Mouse (Mus musculus) induced T-regulatory cell, adult 2 months (primary cell): Measurements from ENCODE around the gene Rrbp1.
A peak's percentile ranks its signal among the peaks of the same experiment; 100 is the strongest.

ENCODE experiments used
- DNase-seq: peaks from one replicate; pipeline ENCODE4 v3.0.0-alpha.2; 2012; ENCODE audit warnings: low read depth

Rrbp1 gene

DNA sequence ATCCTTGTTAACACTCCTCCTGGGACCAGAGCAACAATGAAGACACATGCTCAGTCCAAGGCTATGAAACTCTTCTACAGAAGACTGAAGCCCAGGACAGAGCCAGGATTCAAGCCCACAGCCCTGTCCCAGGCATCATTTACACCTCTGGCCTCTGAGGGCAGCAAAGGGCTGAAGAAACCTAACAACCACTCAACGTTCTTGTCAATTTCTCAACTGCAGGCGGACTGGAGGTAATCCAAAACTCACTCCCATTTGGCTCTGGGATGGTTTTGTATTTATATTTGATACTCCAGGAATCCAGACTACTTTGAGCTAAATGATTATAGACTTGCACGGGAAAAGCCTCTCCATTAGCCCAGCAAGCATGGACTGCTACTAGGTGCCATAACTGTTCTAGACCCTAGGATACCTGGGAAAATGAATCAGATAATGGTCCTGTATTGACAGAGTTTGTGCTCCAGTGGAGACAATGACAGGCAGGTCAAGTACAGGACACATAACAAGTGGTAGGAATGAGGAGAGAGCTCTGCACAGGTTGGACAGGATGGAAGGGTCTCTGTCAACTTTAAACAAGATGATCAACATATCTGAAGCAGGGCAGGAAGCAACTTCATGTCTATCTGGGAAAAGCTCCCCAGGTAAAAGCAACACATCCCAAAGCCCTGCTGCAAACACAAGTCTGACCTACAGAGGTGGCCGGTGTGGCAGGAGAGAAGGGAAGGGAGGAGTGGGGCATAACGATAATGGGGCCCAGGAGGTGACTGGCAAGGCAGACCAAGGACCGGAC lies 5.7 kb downstream of the Rrbp1 start:
- DNase-seq = no peak

DNA sequence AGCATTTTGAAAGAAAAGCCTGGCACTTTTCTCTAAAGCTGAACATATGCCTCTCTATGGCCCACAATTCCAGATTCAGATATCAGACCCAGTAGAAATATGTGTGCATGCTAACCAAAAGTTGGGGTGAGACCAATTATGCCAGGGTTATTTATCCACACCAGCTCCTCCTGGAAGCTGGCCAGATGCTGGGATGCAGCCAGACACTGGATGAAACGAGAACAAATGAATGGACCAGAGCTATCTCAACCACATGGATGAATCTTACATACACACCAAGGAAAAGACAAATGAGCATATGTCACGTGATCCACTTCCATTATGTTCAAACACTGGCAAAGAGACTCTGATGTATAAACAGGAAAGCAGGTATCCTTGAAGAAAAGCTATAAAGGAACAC lies 7.5 kb downstream of the Rrbp1 start:
- no peak for DNase-seq

DNA sequence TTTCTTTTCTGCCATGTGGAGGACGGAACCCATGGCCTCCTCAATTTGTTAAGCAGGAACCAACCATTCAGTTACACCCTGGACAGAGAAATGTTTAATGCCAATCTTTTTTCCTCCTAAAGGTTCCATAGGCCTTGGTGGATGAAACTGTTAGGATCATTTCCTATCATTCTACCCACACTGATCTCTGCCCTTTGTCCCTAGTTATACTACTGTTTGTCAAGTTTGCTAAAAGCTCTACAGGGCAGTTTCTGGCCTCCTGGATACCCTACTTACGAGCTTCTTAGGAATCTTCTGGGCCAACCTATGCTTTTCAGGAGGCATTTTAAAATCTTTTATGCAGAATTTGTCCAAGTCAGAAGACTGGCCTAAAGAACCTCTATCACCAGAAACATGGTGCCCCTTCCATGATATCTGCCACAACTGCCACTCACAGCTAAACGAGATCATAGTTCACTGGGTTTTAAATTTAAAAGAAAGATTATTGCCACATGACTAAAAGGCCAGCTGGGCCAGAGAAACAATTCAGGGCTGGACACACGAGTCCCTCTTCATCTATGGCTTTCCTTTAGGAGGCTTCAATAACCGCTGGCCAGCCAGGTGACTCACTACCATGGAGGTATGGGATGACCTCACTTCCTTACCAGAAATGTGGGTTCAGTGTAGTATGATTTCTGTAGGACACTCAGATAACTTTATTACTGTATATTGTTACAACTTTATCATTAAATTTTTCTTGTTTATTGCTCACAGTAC lies 8.7 kb downstream of the Rrbp1 start:
- no peak for DNase-seq

DNA sequence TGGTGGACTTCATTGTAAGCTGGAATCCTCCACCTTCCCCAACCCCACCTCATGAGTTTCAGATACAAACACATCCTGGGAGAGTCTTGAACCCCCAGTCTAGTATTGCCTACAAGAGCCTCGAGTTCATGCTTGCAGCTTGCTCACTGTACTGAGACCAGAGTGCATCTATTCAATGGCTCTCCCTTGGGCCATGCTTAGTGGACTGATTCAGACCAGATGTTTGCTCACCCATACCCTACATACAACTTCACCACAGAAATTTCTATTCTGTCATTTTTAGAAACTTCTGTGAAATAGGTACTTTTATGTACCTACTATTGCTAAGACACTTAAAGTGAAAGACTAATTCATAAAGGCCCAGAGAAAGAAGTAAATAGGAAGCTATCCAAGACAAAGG lies 18.1 kb downstream of the Rrbp1 start:
- no peak for DNase-seq

DNA sequence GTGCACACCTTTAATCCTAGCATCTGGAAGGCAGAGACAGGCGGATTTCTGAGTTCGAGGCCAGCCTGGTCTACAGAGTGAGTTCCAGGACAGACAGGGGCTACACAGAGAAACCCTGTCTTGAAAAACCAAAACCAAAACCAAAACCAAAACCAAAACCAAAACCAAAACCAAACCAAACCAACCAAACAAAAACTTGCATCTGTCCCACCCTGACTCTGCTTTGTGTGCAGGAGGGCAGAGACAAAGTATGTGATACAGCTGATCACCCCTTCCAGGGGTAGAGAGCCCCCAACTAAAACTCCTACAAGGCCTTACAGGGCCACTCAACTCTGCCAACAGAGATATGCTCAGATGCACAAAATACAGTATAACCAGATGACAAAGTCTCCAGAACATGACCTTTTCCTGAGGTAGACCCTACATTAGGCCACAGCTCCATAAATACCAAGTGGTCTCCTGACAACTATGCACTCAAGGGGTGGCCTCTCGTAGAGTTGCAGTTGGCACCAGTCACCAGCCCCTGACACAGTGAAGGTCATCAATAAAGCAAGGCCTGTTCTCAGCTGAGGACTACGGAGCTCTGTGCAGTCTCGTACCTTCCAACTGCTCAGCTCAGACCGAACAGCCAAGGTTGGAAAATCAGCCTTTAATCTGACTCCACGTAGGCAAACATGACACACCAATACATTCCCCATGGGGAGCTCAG lies 18.9 kb downstream of the Rrbp1 start:
- peak; percentile 46 for DNase-seq

DNA sequence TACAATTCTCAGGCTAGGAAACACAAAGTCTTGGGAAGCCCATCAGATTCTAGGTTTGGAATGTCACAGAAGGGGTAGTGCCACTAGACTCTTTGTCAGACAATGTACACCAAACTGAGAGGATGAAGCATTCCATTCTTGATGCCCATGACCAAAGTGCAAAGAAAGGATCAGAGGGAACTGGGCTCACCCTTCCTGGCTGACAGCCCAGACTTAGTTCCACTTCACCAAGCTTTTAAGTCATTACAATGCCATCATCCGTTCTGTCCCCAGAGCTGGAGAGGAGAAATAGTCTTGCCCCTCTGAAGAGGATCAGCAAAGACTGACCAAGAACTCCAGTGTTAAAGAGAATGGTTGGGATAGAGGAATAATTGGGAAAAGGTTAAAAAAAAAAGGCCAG lies 20.1 kb downstream of the Rrbp1 start:
- DNase-seq = no peak

- DNase-seq = no peak
These were observed 23.0 kb downstream of the Rrbp1 start for GRCm38 (mm10) chr2:143988016-143988415.

GRCm38 (mm10) chr2:143987485-143987884 lies 23.6 kb downstream of the Rrbp1 start:
- no peak for DNase-seq

DNA sequence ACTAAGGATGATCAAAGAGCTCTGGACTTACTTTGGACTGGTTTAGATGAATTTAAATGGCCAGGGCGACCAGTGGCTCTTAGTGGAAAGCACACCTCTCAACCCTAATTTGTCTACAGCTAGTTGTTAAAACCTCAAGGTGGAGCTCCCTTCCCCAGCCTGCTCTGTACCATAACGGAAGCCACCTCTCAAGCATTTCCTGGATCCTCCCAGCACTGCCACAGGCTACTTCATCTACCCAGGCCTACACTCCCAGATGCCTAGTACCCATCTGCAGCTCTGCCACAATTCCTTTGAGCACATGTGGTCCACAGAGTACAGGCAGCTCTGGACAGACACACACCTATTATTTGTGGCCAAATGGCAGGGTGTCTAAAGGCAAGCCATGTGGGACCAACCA lies 27.6 kb downstream of the Rrbp1 start:
- DNase-seq = peak; percentile 45

- no peak for DNase-seq
These were observed 28.2 kb downstream of the Rrbp1 start for GRCm38 (mm10) chr2:143982901-143983300.

DNA sequence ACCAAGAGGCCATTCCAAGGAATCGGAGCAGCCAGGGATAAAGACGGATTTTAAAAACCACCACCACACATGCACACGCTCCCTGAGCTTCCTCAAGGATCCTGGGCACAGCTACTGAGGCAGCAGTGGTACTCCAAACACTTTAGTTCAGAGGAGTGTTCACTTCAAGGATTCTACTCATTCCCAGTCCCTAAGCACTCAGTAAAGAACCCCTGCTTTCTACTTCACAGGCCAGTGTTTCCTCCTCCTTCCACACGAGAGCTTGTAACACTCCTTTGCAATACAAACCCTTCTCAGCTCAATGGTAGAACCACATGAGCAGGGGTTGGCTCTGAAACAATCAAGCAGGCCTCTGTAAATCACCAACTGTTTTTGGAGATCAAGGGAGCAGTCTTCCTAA lies 28.9 kb downstream of the Rrbp1 start:
- no peak for DNase-seq

DNA sequence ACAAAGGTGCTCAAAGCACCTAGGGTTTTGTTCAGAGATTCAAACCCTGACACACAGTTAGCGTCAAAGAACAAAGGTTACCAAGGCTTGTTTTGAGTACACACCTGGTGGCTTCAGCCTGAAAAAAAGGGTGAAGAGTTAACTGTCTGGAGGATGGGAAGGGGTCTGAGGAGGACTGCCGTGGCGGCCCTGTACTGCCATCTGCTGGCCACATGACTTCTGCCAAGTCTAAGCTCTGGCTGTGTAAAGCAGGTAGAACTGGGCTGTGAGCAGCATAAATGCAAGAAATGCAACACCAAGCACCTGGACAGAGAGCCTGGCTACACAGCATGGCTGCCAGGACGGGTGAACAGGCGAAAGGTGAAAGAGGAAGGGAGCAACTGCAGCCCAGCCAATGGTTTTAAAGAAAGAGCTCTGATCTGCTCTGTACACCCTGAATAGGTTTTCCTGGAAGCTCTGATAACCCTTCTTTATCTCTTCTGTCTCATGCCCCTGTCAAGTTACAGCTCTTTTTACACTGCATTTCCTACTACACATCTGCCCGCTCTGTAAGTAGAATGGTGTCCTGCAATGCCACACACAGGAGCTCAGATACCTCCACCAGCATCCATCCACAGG lies 30.2 kb downstream of the Rrbp1 start:
- DNase-seq = peak; percentile 69

- no peak for DNase-seq
These were observed 32.5 kb downstream of the Rrbp1 start for GRCm38 (mm10) chr2:143978444-143979147.

- no peak for DNase-seq
These were observed 35.9 kb downstream of the Rrbp1 start for GRCm38 (mm10) chr2:143975146-143975649.

DNA sequence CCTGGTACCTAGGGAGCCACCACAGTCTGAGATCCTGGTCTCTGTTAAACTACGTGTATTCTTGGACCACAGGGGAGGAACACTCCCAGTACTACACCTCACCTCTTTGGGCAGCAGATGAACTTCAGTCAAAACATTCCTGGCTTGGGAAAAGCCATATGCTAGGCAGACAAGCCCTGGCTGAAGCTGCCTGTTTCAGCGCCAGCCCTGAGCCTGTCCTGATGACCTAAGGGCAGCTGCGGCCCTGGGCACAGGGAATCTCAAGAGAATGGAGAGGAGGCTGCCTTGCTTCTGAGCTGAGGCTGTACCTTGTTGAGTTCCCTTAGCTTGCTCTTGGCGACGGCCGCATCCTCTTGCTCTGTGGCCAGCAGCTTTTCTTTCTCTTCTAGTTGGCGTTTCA lies 37.9 kb downstream of the Rrbp1 start:
- DNase-seq = no peak

DNA sequence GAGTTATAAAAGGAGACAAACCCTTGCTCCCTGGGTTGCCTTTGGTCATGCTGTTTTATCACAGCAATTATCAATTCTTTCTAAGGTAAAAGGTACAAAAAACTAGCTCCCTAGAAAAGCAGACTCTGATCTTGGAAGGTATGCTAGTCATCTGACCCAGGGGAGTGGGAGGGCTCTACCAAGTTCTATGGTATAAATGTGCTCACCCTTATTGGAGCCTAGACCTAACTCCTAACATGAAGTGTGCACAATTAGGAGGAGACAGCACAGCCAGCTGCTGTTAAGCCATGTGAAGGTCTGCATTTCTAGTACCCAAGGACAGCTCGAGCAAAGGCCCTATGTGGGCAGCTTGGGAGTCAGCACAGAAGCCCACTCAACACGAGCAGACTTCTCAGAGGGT lies 39.2 kb downstream of the Rrbp1 start:
- DNase-seq = no peak

DNA sequence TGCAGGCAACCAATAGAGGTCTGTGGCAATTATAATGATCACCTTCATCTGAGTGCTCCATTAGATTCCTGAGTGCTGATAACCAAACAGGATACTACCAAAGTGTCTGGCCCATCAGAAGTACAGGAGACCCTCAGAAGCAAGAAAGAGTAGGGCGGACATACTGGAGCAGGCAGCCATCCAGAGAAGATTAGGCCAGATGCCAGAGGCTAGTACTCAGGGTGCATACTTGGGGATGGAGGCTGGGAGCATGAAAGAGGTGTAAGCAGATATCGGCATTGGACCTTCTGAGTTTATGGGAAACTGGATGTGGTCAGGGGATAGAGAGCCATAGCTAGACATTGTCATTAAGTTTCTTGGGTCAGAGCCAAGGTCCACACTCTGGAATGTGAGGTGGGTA lies 40.2 kb downstream of the Rrbp1 start:
- DNase-seq = no peak

DNA sequence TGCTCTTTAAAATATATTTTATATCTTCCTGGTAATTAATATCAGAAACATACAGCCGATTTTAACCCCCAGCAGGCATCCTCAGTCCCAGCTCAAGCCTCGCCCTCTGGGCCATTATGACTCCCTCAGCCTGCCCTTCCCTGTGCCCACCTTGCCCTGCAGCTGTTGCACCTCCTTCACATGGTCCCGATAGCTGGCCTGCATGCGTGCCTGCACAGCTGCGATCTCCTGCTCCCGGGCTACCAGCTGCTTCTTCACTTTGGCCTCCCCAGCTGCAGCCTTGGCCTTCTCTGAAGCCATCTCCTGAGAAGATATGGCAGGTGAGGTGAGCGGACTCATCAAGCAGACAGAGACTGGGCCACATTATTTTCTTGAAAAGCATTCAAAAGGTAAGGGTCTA lies 41.8 kb downstream of the Rrbp1 start:
- DNase-seq = no peak

- no peak for DNase-seq
These were observed 47.7 kb downstream of the Rrbp1 start for GRCm38 (mm10) chr2:143963318-143963717.

DNA sequence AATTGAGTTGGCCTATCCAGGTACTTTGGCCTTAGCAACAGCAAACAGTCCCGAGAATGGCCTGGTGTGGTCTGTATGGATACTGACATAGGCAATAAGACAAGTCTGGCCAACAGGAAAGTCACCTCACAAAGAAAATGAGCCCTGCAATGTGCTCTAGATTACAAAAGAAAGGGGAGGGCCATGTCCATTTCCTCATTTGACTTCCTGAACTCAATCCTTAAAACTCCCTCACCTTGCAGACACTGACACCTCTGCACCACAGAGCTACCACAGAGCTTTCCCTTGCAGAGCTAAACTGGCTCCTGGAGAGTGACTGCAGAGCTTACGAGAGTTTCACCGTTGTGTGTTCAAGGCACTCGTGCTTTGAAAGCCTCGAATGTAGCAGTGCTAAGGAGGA lies 48.9 kb downstream of the Rrbp1 start:
- DNase-seq = no peak

DNA sequence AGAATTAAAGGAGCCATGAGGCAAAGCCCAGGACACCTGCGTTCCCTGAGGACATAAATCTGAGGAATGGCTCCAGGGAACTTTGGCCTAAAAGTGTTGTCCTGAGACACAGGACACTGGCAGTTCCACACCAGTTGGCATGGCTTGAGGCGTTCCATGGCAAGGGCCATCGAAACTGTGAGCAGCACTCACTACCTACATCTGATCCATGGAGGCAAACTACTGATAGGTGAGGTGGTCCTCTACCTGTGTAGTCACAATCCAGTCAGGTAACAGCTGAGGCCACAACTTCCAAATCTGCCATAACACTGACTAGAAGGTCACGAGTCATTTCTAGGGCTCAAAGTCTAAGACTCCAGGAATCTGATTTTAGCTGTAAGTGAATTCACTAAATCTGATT lies 55.3 kb downstream of the Rrbp1 start:
- DNase-seq = no peak

GRCm38 (mm10) chr2:143955004-143955403 lies 56.1 kb downstream of the Rrbp1 start:
- no peak for DNase-seq
